Mouse (Mus musculus) CD4-positive, CD25-positive, alpha-beta regulatory T cell, adult 2 months (primary cell): Measurements from ENCODE around the gene Hnrnpl.
A peak's percentile ranks its signal among the peaks of the same experiment; 100 is the strongest.

Source experiments
- DNase-seq: peaks from one replicate; pipeline ENCODE4 v3.0.0-alpha.2; 2012; ENCODE audit warnings: low read depth, low spot score

Gene Hnrnpl

GRCm38 (mm10) chr7:28790066-28790806 is 18.1 kb upstream of the Hnrnpl start:
- DNase-seq: peak; percentile 45

DNA sequence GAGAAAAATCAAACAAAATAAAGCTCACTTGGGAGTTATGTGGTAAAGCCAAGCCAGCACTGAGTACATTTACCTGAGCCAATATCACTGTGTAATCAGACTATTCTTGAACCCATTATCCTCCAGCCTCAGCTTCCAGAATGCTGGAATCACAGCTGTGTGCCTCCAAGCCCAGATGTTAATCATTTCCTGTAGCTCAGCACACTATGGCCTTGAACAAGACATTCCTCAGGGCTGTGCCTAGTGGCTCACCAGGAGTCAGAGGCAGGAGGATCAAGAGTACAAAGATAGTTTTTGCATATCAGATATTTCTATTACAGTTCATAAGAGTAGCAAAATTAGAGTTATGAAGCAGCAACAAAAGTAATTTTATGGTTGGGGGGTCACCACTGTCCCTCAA is 16.6 kb upstream of the Hnrnpl start:
- no peak for DNase-seq

DNA sequence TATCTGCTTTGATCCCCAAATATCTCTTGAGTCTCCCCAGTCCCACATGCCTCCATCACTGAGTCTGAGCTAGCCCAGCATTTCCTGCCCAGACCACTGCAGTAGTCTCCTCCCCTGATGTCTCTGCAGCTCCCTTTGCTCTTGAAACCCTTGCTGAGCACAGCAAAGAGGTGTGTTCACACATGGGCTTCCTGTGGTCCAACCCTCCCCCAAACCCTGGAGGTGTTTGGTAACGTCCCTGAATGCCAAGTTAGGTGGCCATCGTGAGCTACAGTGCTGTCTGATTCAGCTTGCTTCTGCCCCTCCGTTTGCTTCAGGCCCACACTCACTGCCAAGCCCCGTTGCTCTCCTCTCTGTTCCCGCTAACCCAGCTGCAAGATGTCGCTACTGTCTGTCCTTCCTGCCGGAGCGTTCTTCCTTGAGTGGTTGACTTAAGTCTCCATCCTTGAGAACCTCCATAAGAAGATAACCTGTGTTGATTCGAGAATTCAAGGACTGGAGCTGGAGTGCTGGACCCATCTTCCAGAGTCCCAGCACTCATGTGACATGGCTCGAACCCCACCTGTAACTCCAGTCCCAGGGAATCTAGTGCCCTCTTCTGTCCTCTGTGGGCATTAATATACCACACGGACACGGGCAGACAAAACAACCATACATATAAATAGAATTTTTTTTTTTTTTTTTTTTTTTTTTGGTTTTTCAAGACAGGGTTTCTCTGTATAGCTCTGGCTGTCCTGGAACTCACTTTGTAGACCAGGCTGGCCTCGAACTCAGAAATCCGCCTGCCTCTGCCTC is 15.8 kb upstream of the Hnrnpl start:
- DNase-seq: peak; percentile 75

DNA sequence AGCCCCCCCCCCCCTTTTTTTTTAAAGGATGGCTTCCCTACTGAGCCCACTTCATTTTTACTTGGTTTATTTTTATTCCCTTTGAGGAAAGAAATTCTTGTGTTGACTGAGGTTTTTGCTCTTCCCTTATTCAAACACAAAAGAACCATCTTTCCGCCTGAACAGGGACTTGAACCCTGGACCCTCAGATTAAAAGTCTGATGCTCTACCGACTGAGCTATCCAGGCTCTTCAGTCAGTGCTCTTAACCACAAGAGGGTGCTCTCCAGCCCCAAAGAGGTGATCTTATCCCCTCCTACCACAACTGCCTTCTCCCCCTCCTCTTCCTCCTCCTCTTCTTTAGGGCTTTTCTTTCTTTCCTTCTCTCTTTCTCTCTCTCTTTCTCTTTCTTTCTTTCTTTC is 14.5 kb upstream of the Hnrnpl start:
- peak; percentile 68 for DNase-seq

DNA sequence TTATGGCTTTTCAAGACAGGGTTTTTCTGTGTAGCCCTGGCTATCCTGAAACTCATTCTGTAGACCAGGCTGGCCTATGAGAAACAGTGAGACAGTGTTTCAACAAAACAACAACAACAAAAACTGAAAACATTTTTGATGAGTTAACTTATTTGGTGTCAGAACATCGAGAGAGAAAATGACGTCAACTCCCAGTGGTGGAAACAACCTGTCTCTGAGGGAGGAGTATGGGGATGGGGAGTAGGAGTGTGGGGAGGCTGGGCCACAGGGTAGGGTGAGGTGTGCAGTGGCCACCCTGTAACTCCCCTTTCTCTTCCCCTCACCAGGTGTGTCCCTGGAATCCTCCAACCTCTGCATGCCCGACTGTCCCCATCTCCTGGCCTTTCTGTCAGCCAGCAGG is 13.8 kb upstream of the Hnrnpl start:
- DNase-seq: peak; percentile 64

DNA sequence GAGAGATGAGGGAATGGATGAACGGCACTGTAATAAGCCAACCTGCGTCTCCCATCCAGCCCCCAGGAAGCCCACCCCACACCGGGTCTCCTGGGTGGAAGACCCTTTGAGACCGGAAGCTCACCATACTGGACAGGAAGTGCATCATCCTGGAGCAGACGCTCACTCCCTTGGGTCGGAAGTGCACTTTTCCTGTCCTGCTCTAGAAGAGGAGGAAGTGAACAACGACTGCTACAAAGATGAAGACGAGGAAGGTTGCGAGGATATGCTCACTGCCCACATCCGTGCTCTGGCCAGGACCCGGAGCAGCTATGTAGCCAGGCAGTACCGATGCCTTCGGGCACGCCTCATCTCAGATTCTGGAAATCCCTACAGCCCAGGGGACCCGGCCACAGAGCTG is 12.5 kb upstream of the Hnrnpl start:
- peak; percentile 41 for DNase-seq

GRCm38 (mm10) chr7:28796562-28796975 is 11.8 kb upstream of the Hnrnpl start:
- peak; percentile 90 for DNase-seq

DNA sequence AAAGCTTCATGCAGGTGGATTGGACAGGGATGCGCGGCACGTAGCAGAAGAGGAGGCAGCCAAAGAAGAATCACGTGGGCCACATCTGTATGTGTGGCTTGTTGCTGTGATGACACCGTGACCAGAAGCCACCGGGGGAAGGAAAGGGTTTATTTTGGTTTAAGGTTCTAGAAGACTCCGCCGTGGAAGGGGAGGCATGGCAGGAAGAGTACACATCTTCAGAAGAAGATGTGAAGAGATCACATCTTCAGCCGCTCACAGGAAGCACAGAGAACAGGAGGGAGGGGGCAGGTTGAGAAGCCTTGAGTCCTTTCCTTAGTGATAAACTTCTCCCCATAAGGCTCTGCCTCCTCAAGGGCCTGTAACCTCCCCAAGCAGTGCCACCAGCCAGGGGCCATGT is 8.3 kb upstream of the Hnrnpl start:
- DNase-seq: peak; percentile 72

GRCm38 (mm10) chr7:28801451-28801850 is 6.9 kb upstream of the Hnrnpl start:
- DNase-seq: no peak

GRCm38 (mm10) chr7:28801901-28802670 is 6.3 kb upstream of the Hnrnpl start:
- DNase-seq: no peak

GRCm38 (mm10) chr7:28802846-28803588 is 5.3 kb upstream of the Hnrnpl start:
- no peak for DNase-seq

- no peak for DNase-seq
Observed at GRCm38 (mm10) chr7:28803756-28804155, 4.6 kb upstream of the Hnrnpl start.

DNA sequence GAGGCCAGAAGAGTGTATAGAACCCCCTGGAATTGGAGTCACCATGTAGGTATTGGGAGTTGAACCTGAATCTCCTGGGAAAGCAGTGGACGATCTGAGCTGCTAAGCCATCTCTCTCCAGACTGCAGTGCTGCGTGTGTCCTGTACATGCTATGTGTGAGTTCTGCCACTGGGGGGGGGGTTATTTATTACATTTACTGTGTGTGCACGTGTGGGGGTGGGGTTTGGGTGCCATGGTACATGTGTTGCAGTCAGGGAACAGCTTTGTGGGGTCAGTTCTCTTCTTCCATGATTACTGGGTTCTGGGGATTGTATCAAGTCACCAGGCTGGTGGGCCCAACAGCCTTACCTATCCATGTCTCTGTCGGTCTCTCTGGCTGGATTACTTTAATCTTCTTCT is 1.5 kb upstream of the Hnrnpl start:
- DNase-seq: peak; percentile 77

GRCm38 (mm10) chr7:28807641-28808220 is 610 bp upstream of the Hnrnpl start:
- no peak for DNase-seq

DNA sequence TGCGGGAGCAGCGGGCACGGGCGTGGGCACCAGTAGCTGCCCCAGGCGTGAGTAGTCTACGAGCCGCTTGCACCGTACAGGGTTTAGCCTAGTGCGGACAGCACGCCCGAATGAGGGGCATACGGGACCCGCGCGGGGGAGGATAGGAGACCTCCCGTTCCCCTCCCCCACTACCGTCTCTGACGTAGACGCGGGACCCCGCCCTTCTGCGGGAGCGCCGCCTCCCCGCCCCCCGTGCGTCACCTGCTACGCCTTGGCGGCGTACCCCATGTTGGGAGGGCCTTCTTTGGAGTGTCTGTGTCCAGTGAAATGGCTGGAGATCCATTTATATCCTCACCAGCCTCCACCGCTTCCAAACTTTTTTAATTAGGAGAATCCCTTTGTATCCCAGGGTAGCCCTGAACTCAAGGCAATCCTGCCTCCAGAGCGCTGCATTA is 634 bp downstream of the Hnrnpl start:
- DNase-seq: peak; percentile 97

- peak; percentile 88 for DNase-seq
Observed at GRCm38 (mm10) chr7:28809401-28810089, 1.2 kb downstream of the Hnrnpl start.

DNA sequence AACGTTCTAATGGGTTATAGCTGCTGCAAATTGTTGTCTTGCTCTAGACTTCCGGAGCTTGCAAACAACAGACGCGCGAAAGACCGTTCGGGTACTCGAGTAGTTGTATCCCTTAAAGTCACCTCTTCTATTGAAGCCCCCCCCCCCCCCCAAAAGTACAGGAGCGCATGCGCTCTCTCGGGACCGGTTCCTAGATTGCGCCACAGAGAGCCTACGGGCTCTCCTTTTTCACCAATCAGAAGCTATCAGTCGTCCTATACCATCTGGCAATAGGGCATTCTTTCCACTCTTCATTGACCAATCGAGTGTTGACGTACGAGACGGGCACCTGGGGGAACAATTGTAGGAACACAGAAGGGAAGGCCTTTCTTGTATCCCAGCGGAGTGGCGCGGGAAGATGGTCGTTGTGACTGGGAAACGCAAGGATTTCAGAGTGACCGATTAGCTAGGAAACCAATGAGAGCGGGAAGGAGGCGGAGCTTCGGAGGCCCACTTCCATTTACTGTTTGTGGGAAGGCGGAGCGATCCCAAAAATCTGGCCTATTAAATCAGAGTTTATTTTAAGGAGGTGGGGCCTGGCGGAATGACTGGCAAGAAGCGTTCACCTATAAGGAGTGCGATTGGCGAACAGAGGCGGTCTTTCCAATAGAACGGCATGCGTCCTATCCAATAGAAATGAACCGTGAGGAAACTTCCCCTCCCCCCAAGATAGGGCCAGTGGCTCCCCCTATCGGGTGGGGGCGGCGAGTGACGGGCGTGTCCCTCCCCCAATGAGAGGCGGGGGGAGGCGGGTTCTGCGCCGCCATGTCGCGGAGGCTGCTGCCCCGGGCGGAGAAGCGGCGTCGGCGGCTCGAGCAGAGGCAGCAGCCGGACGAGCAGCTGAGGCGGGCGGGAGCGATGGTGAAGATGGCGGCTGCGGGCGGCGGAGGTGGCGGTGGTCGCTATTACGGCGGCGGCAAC is 2.0 kb downstream of the Hnrnpl start:
- peak; percentile 97 for DNase-seq

DNA sequence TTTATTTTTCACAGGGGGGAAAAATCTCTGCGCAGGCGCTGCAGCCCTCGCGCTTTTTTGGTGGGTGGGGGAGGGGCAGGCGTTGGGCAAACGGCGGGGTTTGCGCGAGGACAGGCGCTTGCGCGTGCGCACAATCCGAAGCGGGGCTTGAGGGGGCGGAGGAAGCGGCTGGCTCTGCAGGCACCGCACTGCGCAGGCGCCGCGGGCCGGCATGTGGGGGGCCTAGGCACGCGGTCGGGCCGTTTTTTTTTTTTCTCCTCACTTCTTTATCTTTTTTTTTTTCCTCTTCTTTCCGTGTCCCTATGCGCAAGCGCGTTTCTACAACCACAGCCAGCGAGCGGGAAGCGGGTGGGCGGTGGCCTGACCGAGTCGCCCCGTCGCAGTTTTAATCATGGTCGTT is 2.9 kb downstream of the Hnrnpl start:
- peak; percentile 97 for DNase-seq

DNA sequence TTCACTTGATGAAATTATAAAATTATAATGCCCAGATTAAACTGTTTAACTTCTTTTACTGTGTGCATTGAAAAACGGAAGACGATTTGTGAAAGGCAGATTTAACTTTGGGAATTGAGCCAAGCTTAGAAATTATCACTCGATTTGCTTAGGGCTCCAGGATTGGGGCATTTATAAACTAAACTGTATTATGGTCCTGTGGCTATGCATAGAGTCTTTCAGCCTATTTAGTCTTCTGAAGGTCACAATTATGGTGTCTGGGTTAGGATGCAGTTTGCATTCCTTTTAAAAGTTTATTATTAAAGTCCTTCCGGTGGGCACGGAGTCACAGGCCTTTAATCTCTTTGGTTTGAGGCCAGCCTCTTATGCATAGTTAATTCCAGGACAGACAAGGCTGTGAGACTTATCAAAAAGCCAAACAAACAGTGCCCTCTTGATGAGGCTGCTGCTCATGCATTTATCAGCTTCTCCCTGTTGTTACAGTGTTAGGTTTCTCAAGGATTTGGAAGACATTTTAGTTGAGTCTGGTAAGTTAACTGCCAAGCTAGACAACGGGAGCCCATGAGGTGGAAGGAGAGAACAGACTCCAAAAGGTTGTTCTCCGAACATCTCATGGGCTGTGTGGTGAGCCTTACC is 3.4 kb downstream of the Hnrnpl start:
- no peak for DNase-seq
